Mouse (Mus musculus) heart, postnatal 14 days (tissue): ENCODE data around the gene Rapsn. TPM values are rescaled to one million over a fixed set of nuclear protein-coding genes. Genes with fewer than 3 reads are reported as not detected.

Experiments
- DNase-seq, 2 experiments: peaks; one replicate each; pipeline ENCODE4 v3.0.0; 2021 to 2022
- intact Hi-C: fragments of 180-260 bp; cut with DNase I; formaldehyde crosslinking; loops from one replicate; pipeline ENCODE4 v1.15.1; 2025
- total RNA-seq, 2 experiments: library from RNA; stranded (reverse); gene quantifications; 2 replicates each; pipeline ENCODE4 v1.2.3; 2021

The Rapsn gene
- total RNA-seq, 2 experiments from 2014 or later, result 11.6 to 12.4 TPM

GRCm38 (mm10) chr2:91051917-91052316 is 16.5 kb downstream of the Rapsn start:
- intact Hi-C loops, result no loop called here
- no peak for DNase-seq

DNA sequence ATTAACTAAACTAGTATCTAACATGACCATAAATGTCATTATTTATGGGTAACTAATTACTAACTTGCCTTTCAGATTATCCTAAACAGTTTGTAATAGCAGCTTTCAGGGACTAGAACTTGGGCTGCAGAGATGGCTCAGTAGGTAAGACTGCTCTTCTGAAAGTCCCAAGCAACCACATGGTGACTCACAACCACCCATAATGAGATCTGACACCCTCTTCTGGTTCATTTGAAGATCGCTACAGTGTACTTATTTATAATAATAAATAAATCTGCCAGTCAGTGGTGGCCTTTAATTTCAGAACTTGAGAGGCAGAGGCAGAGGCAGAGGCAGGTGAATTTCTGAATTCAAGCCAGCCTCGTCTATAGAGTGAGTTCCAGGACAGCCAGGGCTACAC is 17.3 kb downstream of the Rapsn start:
- no peak for DNase-seq
- intact Hi-C loops, result no loop called here

- intact Hi-C loops, result no loop called here
- DNase-seq, result no peak
Observed at GRCm38 (mm10) chr2:91053181-91053933, 17.9 kb downstream of the Rapsn start.

DNA sequence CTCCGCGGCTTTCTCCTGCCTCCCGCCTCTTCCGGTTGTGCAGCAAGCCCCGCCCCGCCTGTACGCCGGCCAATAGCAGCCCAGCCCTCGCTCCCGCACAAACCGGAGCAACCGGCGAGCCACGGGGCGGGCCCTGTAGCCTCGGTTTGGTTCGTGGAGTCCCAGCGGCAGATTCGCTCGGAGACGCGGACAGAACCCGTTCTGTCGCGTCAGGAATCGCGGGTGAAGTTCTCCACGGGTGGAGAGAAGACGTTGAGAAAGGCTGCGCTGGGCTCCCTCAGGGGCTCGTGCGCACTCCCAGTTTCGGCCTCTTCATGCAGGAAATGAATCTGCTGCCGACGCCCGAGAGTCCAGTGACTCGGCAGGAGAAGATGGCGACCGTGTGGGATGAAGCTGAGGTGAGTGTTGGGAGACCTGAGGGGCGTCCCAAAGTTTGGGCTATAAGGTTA is 18.5 kb downstream of the Rapsn start, which contains the start of gene Psmc3:
Psmc3 (plus strand) TSS at position 76 of the 449 bp plus-strand sequence.
- DNase-seq, result peak; percentile 98 to 99
- intact Hi-C loops, result no loop called here

- DNase-seq, result no peak
- intact Hi-C loops, result no loop called here
Observed at GRCm38 (mm10) chr2:91058435-91058834, 23.0 kb downstream of the Rapsn start.

DNA sequence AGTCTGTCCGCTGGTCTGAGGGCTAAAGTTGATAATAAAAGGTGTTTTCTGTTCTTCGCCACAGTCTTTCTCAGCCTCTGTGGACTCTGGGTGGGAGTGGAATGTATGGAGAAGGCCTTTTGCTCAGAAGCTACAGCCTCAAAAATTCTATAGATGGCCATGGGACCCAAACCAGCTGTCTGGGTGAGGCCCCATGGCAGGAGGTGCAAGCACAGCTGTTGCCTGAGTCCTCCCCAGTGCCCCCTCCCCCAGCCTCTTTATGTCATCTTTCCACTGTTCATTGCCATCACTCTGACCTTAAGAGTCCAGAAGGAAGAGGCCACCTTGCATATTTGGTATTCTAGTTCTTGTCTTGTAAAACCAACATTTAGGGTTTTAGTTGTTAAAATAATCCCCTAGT is 24.0 kb downstream of the Rapsn start:
- DNase-seq, result no peak

GRCm38 (mm10) chr2:91060544-91061355 is 25.3 kb downstream of the Rapsn start:
- DNase-seq, result peak; percentile 54 to 69
- intact Hi-C loops, result loop anchor here (1.0 to 2.0 kb wide), 3 partner anchors 42 to 194 kb away; partner anchors contain the start of gene Celf1

More for the DNA sequence above, 24.0 kb downstream of the Rapsn start:
- intact Hi-C loops, result no loop called here

- DNase-seq, result peak; percentile 50 to 69
- intact Hi-C loops, result loop anchor here (1.0 to 2.0 kb wide), 3 partner anchors 43 to 196 kb away; partner anchors contain the start of gene Celf1
Observed at GRCm38 (mm10) chr2:91061849-91062481, 26.5 kb downstream of the Rapsn start.

- intact Hi-C loops, result no loop called here
- DNase-seq, result no peak
Observed at GRCm38 (mm10) chr2:91062779-91063606, 27.6 kb downstream of the Rapsn start.

- intact Hi-C loops, result no loop called here
- no peak for DNase-seq
Observed at GRCm38 (mm10) chr2:91064211-91064610, 28.8 kb downstream of the Rapsn start.

DNA sequence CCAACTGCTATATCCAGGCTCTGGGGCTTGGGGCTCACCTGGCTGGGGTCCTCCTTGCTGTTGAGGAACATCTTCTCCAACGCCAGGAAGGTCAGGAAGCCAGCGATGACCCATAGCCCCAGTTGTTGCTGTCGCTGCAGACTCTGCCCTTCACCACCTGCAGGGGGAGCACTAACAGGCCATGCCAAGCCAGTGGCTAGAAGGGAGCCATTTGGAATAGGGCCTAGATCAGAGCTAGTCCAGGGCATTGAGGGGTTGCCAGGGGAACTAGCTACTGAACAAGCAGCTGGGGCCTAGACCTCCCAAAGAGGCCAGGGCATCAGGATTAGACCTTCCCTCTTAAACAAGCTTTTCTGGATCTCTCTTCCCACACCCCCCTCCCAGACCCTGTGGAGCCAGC is 30.1 kb downstream of the Rapsn start:
- intact Hi-C loops, result no loop called here
- DNase-seq, result peak in 1 of 2 experiments; percentile 69

DNA sequence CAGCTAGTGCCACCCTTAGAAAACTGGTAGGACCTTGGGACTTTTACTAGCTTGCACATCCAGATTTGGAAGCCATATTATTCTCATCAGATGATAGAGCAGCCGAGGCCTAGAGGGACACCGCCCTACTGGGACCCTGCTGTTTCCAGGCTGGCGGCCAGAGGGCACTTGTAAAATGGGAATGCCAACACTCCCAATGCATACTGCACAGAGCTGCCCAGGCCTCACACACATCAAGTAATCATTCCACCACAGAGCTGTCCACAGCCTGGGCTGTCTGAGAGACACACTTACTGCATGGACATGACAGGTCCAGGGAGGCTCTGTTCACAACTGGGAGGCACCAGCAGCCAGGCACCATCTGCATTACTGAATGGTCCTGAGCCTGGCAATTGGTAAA is 31.0 kb downstream of the Rapsn start:
- intact Hi-C loops, result no loop called here
- DNase-seq, result peak in 1 of 2 experiments; percentile 67

DNA sequence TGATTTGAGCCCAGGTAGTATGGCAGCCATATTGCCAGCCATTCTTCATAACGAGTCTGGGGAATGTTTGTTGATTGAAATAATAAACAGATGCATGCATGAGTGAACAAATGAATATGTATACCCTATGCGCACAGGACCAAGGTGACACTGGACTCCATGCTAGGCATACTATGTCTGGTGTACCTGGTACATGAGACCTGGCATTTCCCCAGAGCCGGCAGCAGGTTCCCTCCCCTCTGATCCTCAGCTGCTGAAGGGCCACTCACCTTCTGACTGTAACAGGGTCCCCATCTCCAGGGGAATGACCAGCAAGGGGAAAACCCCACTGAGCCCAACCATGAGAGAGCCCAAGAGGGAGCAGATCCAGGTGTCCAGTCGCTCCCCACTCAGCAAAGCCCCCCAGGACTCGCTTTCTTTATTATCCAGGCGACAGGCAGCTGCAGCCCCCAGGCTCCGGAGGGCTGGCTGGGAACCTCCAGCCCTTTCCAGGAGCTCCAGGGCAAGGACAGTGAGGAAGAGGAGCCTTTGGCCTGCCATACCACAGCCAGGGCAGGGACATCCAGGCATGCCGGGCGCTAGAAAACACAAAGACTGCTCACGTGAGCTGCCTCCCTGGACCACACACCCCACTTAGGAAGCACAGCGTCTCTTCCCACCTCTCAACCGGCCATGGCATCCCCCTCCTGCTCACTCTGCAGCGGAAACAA is 32.9 kb downstream of the Rapsn start:
- DNase-seq, result no peak
- intact Hi-C loops, result no loop called here

- DNase-seq, result no peak
- intact Hi-C loops, result no loop called here
Observed at GRCm38 (mm10) chr2:91068872-91069165, 33.4 kb downstream of the Rapsn start.

GRCm38 (mm10) chr2:91069306-91070000 is 34.0 kb downstream of the Rapsn start:
- DNase-seq, result no peak
- intact Hi-C loops, result no loop called here

DNA sequence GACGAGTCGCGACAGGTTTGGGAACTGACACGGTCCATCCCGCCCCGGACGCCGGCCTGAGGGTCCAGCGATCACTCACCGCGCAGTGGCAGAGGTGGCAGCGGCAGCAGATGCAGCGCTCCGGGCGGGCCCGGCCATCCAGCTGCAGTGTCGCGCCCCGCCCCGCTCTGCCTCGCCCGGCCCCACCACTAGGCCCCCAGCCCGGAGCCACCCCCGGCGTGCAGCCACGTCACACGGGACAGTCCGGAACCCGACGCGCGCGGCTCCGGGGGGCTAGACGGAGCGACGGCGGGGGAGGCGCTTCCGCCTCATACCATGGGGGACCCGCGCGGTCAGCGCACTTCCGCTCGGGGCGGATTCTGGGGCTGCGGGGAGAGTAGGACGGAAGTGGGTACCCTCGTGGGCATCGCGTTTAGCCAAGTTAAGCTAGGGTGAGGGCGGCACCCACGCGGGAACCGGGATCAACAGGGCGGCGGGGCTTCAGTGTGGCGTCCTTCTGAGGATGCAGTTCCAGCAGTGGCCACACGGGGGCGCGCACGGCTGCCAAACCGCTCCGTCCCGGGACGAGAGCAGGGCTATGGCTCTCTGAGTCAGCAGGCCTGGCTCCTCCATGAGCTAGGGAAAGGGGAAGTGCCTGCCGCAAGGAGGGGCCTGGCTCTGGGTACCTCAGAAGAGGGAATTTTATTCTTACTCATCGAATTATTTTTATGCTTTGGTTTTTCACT is 34.8 kb downstream of the Rapsn start, which contains the start of gene Slc39a13:
Slc39a13 (minus strand) TSS at position 342 of the 725 bp plus-strand sequence.
- peak; percentile 96 to 97 for DNase-seq
- intact Hi-C loops, result loop anchor here (1.0 to 5.0 kb wide), 2 partner anchors 31 to 122 kb away; no protein-coding TSS in a partner anchor

- no peak for DNase-seq
- intact Hi-C loops, result loop anchor here (5.0 kb wide), 1 partner anchor 121 kb away; no protein-coding TSS in a partner anchor
Observed at GRCm38 (mm10) chr2:91071059-91071458, 35.6 kb downstream of the Rapsn start.

DNA sequence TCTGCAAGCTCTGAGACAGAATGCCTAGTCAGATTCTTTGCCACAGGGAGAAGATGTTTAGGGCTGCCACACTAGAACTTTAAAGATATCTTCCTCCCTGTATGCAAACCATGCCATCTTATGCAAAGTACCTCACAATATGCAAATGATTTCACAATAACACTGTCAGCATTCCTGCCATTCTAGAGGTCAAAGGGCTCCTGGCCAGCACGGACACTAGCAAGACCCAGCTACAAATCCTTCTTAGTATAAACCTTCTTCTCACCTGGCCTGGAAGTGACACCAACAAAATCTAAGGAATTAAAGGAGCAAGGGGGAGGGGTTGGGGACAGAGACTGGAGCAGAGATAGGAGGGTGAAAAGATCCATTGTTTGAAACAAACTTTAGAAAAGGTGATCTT is 36.7 kb downstream of the Rapsn start:
- DNase-seq, result no peak
- intact Hi-C loops, result loop anchor here (5.0 kb wide), 1 partner anchor 120 kb away; no protein-coding TSS in a partner anchor
